Mouse (Mus musculus): ENCODE results near the gene Iqsec1.

- TF ChIP-seq POLR2A (IDR thresholded peaks at IDR 0.05; ENCODE audit: low read depth, low read length) (no peak), CTCF (IDR thresholded peaks at IDR 0.05; ENCODE audit: extremely low read depth, insufficient read length, insufficient replicate concordance, low read depth, low read length) (no peak)
Observed at GRCm38 (mm10) chr6:90661029-90661399, 327.5 kb downstream of the Iqsec1 start.
